Mouse (Mus musculus) liver, postnatal 0 days (tissue): ENCODE results near the gene Gm11027.

Source experiments
- CTCF ChIP-seq: sonication (generic); IDR thresholded peaks from 2 replicates; pipeline ENCODE4 v1.5.1; 2016; ENCODE audit warnings: antibody characterized with exemption, low read depth
- EP300 ChIP-seq: IDR thresholded peaks from 2 replicates; pipeline ENCODE4 v1.6.1; 2016; ENCODE audit warnings: antibody characterized with exemption, low read depth, mild to moderate bottlenecking

- TF ChIP-seq CTCF (no peak), EP300 (no peak)
Measured at GRCm38 (mm10) chr12:116317818-116318217, 42.6 kb downstream of the Gm11027 start.
